Mouse (Mus musculus) ovary, adult 18-20 months (tissue): ENCODE results near the gene Ern1.
"Not testable (repeated sequence)": the region's sequence is repeated elsewhere in the genome, so short reads cannot be mapped to it uniquely, and the experiment has no call there.

Experiments used
- DNase-seq: peaks from one replicate; pipeline ENCODE4 v3.0.0; 2022; ENCODE audit warnings: low spot score, mixed read lengths

The Ern1 gene

DNA sequence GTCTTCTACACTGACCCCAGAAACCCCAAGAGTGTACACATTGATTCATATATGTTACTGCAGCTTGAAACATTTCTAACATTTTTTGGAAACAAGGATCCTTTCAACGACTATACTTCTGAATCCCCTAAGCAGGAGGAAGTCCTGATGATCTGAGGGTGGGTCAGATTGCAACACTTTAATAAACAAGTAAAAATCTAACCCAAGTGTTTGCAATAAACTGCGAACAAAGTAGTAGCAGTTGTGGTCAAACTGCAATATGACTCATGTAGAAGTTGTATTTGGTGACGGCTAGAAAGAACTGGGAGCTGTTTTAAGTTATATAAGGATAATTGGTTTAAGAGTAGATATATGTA lies 7.1 kb downstream of the Ern1 start:
- DNase-seq, result no peak

DNA sequence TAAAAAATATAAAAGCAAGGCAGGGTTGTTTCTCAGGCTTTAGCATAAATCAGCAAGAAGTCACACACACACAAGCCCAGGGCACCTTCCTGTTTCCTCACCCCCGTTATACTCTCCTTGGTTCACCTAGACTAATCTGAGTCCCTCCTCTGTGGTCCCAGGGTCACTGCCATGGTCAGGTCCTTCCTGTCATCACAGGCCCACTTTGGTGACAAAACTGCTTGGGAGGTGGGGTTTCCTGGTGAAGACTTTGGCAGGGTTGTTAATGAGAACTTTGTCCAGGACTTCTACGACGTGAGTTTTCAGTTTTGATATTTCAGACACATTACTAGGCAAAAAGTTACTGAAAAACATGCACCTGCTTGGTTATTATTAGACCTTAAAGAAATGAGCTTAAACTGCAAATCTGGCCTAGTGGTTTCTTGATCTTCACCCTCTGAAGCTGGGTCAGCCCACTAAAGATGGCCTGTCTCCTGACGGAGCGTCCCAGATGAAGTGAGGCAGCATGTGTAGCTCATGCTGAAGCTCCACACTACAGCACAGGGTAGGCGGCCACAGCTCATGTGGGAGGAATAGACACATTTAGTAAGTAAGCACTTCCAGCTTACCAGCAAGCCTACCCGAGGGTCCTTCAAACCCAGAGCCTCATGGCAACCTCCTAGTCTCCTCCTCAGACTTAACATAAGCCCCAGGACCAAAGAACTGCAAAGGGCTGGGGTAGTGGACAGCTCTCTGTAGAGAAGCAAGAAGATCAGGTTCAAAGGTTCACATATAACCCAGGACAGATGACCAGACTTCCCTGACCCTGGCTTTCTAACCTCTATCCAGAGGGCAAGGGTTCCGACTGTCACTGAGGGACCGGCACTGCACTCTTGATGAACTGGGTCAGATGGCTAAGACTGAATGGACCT lies 7.8 kb downstream of the Ern1 start:
- DNase-seq, result no peak

DNA sequence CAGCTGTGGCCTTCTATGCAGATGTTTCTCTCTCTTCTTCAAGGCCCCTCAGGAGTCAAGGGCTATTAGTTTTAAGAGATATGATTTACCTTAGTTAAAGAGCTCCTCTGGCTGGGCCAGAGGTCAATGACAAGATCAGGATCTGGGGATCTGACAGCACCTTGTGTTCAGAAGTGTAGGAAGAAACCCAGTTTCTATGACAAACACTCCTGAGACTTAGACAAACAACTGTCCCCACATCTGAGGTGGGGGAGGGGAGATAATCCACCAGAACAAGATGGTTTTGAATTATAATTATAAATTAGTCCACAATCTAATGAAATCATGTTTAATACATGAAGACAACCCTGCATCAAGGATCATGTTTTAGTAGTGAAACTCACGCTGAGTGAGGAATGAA lies 8.9 kb downstream of the Ern1 start:
- no peak for DNase-seq

DNA sequence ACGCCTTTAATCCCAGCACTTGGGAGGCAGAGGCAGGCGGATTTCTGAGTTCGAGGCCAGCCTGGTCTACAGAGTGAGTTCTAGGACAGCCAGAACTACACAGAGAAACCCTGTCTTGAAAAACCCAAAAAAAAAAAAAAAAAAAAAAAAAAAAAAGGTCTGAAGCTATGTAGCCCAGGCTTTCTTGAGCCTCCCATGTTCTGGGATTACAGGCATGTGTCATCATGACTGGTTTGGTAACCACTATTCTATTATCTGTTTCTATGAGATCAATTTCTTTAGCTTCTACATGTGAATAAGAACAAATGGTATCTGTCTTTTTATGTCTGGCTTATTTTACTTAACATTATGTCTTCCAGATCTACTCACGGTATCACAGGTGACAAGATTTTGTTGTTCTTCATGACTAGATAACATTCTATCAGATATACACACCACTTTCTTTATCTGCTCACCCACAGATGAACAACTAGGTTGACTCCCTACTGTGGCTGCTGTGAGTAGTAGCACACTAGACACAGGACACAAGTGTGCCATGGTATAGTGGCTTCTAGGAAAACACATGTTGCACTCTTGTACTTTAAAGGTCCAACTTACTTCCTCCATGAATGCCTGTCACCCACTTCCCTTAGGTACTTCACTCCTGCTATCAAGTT lies 10.0 kb downstream of the Ern1 start:
- no peak for DNase-seq

DNA sequence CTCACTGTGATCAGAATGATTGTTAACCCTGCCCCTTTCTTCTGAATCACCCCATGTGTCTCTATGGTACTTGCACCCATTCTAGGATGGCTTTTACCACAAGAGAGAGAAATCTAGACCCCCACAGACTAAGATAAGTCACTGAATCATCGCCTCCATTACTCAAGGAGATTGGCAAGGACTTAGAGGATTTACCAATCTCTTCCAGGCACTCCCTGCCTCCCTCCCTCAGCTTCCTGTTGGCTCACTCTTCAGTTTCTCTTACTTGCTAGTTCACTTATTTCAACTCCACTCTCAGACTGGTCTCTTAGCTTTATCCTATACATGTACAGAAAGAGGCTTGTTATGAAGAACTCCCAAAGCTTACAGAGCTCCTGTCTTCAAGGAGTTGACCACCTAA lies 12.3 kb downstream of the Ern1 start:
- DNase-seq, result no peak

DNA sequence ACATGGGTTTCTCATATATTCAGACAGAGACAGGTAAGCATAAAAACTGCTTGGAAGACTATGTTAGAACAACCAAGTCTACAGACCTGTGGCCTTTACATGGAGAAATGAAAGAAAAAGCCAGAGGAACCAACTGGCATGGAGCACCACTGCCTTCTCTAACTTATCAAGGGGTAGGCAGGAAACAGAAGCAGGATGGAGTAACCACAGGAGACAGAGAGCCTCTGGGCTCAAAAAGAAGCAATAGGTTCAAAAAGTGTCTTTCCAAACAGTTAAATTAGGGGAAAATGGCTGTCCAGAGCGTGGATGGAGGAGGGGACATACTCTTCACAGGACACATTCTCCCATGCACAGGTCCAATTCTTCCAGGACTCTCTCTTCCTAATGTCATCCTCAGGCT lies 16.0 kb downstream of the Ern1 start:
- DNase-seq, result no peak

DNA sequence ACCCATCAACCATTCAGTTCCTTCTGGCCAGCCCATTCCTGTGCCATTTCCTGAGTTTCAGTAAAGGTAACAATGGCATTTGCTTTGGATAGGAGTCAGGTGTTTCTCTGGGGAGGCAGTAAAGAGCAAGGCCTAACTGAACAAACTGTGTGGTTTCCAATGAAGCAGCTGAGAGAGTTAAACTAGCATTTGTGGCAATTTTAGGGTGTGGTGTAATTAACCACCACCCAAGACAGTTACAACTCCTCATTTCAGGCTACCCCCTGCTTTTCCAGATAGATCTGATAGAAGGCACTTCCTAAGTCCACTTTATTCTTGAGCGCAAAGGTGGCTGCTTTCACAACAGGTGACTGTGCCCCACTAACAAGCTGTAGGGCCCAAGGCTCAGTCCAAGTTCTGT lies 19.1 kb downstream of the Ern1 start:
- no peak for DNase-seq

DNA sequence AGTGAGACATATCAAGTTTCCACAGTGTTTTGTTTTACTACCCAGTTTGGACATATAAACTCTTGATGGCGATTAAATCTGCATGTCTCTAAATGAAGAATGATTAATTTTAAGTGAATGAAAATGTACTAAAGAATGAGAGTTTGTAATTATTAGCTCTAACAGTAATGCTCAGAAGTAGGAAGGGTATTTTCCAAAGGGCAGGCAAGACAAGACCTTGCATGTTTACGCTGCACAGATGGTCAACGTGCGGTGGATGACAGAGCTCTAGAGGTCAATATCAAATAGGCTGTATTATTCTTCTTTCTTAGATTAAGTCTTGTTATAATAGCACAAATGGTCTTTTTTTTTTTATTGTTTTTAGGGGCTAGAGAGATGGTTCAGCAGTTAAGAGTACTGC lies 21.7 kb downstream of the Ern1 start:
- no peak for DNase-seq

DNA sequence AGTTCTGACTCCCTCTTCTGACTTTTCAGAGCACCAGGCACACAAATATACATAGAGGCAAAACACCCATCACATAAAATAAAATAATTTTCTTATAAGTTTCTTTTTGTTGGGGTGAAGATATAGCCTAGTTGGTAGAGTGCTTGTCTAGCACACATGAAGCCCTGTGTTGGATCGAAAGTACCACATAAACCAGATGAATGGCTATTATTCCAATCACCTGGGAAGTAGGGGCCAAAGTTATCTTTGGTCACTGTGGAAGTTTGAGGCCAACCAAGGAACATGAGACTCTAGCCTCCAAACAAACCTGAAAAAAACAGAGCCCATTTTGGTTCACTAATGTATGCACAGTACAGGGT lies 22.1 kb downstream of the Ern1 start:
- DNase-seq, result no peak

DNA sequence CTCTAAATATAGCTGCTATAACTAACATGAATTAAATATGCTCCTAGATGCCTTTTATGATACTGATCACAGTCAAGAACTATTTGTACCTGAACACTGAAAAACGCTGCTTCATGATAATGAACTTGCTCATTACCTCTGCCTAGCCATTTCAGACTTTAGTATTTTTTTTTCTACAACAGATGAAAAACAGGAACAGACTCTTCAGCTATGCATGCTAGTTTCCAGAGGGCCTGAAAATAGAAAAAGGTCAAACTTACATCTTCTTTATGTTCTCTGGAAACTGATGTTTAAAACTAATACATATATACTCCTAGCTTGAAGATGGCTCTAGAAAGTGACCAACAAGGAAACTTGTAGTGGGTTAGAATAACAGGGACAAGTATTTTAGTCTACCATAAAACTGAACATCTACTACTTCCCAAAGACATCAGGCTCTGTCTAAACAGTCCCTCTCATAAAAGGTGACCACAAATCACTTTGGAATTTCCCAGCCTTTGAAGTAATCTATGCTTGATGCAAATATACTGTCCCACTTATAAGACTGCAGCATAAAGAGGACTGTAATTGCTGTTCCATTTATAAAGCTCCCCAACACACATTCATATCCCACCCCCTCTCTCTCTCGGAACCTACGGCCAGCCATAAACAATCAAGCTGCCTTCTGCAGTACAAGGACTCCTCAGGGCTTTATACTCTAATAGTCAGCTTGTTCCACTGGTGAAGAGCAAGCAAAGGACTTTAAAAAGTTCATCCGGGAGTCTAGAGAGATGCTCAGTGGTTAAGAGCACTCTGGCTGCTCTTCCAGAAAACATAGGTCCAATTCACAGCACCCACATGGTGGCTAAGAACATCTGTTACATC lies 22.7 kb downstream of the Ern1 start:
- DNase-seq, result no peak

DNA sequence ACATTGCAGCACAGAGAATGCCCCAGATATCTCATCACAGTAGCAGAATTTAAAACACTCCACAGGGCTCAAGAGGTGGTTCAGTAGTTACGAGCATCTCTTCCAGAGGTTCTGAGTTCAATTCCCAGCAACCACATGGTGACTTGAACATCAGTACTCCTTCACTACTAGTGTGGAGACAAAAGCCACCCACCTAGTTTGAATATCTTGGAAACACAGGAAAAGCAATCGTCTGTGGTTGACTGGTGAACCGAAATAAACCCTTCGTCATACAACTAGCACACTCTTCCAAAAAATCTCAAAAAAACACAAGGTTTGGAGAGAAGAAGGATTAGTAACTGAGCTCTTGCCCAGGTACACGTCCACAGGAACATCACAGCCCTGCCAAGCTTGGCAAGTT lies 23.8 kb downstream of the Ern1 start:
- DNase-seq, result no peak

DNA sequence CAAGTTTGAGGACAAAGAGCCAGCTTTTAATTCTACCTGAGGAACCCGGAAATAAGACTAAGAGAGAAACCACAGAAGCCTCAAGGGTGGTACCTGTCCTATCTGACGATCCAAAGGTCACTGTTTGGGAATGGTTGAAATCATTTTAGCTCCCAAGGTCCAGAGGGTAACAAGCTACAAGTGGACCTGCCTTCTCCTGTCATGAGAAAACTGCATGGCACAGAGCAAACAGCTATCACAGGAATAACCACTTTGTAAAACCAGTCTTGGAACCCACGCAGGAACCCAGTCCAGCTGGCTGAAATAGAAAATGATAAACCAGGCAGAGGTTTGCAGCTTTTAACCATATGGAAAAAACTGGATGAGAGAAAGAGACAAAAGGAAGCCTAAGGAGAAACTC lies 25.3 kb downstream of the Ern1 start:
- no peak for DNase-seq

DNA sequence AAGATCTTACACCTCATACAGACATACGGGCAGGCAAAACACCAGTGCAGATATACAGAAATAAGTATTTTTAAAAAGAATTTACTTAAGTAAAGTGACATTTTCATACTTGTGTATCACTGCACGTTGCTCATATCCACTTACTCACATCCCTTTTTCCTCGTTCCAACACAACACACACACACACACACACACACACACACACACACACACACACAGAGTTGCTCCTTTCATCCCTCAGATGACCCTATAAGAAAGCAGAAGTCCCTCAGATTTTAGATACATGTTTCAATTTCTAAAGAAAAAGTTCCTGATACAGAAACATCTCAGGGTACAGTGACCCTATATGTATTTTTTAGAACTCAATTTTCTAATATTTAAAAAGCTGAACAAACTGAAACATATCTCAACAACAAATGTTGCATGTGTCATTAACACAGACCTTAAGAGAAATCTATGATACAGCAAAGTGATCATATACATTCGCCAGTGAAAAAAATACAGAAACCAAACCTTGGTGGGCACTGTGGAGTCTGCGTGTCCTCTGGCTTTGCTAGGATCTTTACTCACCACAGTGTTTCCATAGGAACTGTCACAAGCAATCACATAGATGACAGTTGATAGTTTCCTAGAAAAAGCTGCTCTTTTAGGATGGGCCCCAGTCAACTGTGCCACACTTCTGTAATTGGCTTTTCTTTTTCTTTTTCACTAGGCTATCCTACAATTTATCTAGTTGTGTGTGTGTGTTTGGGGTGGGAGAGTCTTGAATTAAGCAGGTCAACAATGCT lies 26.3 kb downstream of the Ern1 start:
- no peak for DNase-seq

DNA sequence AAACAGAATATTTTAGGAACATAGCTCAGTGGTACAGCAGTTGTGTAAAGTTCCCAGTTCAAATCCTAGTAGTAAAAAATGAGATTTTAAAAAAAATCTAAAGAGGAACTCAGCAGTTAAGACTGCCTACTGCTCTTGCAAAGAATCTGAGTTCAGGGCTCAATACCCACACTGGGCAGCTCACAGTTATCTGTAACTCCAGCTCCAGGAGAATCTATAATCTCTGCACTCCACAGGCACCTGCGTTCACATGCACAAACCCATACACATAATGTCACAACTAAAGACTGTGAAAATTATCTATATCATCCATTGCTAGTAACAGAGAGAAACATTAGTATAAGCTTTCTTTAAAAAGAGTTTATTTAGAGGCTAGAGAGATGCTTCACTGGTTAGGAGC lies 27.0 kb downstream of the Ern1 start:
- DNase-seq, result no peak

DNA sequence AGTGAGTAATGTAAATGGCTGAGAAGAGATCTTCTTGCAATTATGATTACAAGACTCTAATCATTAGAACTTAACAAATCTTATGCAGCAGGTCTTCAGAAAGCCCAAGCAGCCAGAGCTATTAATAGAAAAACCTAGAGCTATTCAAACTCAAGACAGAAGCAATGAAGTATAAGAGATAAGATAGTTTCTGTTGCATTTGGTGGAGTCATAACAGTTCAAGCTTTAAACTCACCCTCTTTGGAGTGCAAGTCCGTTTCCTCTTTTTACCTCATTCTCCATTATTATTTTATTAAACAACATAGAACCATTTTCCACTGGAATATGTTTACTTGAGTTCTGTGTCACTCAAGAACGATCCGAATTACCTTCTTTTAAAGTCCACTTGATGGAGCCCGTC lies 29.1 kb downstream of the Ern1 start:
- no peak for DNase-seq

DNA sequence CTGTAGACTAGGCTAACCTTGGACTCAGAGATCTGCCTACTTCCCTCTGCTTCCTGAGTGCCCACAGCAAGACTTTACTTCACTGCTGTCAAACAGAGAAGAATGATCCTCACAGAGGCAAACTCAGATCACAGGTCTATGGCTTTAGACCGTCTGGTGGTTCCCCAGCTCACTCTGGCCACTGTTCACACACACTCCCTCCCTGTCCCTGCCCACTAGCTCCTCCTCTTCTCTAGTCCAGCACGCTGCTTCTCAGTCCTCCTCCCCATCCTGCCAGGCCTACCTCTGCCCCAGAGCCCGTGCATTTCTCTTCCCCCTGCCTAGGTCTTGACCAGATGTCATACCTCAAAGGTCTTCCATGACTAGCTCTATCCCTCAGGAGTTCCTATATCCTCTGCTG lies 44.0 kb downstream of the Ern1 start:
- DNase-seq, result no peak

DNA sequence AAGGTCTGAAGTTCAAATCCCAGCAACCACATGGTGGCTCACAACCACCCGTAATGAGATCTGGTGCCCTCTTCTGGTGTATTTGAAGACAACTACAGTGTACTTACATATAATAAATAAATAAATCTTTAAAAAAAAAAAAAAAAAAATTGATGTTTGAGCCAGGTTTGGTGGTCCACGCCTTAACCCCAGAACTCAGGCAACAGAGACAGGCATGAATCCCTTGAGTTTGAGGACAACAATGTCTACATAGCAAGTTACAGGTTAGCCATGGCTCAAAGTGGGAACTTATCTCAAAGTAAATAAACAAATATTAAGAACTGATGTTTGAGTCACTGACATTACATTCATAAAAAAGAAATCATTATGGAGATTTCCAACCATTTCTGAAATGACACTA lies 45.1 kb downstream of the Ern1 start:
- DNase-seq, result not testable (repeated sequence)

DNA sequence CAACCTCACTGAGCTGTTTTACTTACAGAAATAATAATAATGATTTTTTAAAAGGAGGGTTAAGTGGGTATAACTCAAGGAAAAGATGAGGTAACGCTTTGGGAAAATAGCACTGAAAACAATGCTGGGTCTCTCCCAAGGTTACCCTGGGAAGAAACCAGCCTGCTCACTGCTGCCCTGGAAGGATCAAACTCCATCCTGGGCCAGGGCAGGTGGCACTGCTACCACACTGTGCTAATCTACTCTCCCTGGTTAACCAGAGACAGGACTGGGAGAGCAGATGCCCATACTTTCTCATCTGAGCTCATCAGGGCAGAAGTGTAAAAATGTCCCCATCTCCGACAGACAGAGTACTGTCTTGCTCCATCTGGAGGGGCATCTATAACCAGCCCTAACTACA lies 47.3 kb downstream of the Ern1 start:
- DNase-seq, result no peak

DNA sequence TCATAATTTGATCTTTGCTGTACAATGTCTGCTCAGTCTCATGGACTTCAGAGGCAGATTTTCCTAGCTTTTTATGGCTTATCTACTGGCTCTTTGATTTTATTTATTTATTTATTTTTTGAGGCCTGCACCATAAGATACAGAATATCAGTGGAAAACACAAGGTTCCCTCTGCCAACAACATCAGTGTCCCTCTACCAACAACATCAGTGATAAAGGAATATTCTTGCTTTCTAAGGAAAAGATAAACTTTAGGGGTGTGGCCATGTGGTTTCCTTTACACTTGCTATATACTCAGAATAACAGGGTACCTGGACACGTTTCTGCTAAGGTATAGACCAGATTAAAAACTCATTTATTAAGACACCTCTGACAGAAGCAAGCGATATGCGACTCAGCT lies 48.3 kb downstream of the Ern1 start:
- DNase-seq, result no peak

DNA sequence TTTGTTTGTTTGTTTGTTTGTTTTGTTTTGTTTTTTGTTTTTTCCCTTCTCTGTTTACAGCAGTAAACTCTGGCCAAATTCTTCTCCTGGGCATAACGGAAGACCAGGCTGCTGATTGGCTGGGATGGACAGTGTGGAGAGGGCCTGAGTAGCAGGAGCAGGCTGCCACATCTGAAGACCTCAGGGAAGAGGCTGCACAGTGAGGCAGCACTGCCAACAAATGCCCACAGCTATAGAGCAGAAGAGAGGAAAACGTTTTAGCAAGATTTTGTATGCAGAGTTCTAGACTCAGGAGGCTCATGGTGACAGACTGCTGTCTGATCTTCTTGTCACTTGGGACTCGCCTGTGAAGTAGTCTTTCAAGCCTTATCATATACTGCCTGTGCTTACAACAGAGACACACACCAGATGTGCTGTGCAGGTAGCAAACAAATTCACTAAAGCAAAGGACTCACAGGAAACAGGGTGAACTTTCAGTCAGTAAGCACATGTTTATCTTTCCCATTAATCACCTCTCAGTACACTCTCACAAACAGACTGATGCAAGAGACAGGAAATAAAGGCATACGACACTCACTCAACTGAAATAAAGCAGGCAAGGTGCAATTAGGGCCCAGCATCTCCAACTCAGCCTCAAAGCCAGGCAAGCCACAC lies 49.0 kb downstream of the Ern1 start:
- no peak for DNase-seq

DNA sequence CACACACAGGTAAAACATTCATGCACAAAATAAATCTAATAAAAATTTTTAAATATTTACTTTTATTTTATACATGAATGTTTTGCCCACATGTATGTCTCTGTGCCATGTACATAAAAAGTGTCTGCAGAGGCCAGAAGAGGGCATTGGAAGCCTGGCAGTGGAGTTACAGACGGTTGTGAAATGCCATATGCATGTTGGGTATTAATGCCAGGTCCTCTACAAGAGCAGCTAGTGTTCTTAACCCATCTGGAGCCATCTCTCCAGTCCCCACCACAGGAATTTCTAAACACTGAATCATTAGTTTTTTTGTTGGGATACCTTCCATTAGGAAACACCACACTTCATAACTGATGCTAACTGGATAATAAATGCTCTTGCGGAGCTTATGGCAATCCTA lies 50.1 kb downstream of the Ern1 start:
- no peak for DNase-seq

DNA sequence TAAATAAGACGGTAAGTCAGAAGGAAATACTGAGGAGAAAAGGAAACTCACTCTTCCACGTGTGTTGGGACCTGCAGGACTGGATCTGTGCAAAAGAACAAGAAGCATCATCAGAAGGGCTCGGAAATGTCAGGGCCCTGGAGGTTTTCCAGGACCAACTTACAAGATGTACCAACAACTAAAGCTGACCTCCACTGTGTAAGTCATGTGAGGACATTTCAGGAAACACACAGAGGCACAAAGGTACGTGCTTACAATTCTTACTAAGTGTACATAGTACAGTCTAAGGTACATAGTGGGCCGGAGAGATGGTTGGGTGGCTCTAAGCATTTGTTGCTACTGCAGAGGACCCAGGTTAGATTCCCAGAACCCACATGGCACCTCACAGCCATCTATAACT lies 50.6 kb downstream of the Ern1 start:
- no peak for DNase-seq
